Mouse (Mus musculus): ENCODE data around the gene Wipi2. TPM values are rescaled to one million over a fixed set of nuclear protein-coding genes. Genes with fewer than 3 reads are reported as not detected.

Gene Wipi2
- total RNA-seq, 2 experiments from 2014 or later: 101 to 108 TPM

GRCm38 (mm10) chr5:142713966-142714365, 86.5 kb downstream of the Wipi2 start:
- DNase-seq (ENCODE audit: low spot score in 2 of 2): no peak
- intact Hi-C loops (cut with DNase I): loop anchor here (1.0 kb wide), 1 partner anchor 13 kb away; no protein-coding TSS in a partner anchor

- DNase-seq (ENCODE audit: low spot score in 2 of 2): no peak
- intact Hi-C loops (cut with DNase I): loop anchor here (5.0 kb wide), 1 partner anchor 158 kb away; no protein-coding TSS in a partner anchor
Measured at GRCm38 (mm10) chr5:142715059-142715458, 87.6 kb downstream of the Wipi2 start.

- DNase-seq (ENCODE audit: low spot score in 2 of 2): no peak
- intact Hi-C loops (cut with DNase I): loop anchor here (5.0 kb wide), 1 partner anchor 159 kb away; no protein-coding TSS in a partner anchor
Measured at GRCm38 (mm10) chr5:142716056-142716455, 88.6 kb downstream of the Wipi2 start.

GRCm38 (mm10) chr5:142718037-142718436, 90.5 kb downstream of the Wipi2 start:
- peak; percentile 76 to 81 for DNase-seq (ENCODE audit: low spot score in 2 of 2)
- intact Hi-C loops (cut with DNase I): loop anchor here (1.0 to 5.0 kb wide), 2 partner anchors 46 to 161 kb away; no protein-coding TSS in a partner anchor

- intact Hi-C loops (cut with DNase I): loop anchor here (1.0 to 5.0 kb wide), 2 partner anchors 46 to 161 kb away; no protein-coding TSS in a partner anchor
- DNase-seq (ENCODE audit: low spot score in 2 of 2): no peak
Measured at GRCm38 (mm10) chr5:142718486-142718885, 91.0 kb downstream of the Wipi2 start.

GRCm38 (mm10) chr5:142719897-142720296, 92.4 kb downstream of the Wipi2 start:
- no peak for DNase-seq (ENCODE audit: low spot score in 2 of 2)

More at GRCm38 (mm10) chr5:142719897-142720296, 92.4 kb downstream of the Wipi2 start:
- intact Hi-C loops (cut with DNase I): loop anchor here (5.0 kb wide), 1 partner anchor 163 kb away; no protein-coding TSS in a partner anchor

Other genes with a start within 250 kb of the Wipi2 start
- 10 to 100 TPM; 42.4 to 42.5 TPM for gene Foxk1, start 226.2 kb upstream of the Wipi2 start, total RNA-seq (2021)
- gene Ap5z1, start 163.8 kb upstream of the Wipi2 start, total RNA-seq (2021): 10 to 100 TPM; 21.4 to 22.4 TPM
- under 1 TPM; 0.42 to 0.86 TPM for gene Papolb, start 97.6 kb upstream of the Wipi2 start, total RNA-seq (2021)
- 10 to 100 TPM; 13.0 to 21.2 TPM for gene Radil, start 76.6 kb upstream of the Wipi2 start, total RNA-seq (2021)
- gene Mmd2, start 18.9 kb upstream of the Wipi2 start, total RNA-seq (2021): 100 to 1,000 TPM; 102 to 108 TPM
- 10 to 100 TPM in 1 of 2 experiments, 1 to 10 TPM in 1; 8.9 to 17.0 TPM for gene Slc29a4, start 64.8 kb downstream of the Wipi2 start, total RNA-seq (2021)
- gene Tnrc18, start 190.0 kb downstream of the Wipi2 start, total RNA-seq (2021): 100 to 1,000 TPM; 117 to 147 TPM

Data from left cerebral cortex, postnatal 36 days (tissue).